Mouse (Mus musculus): ENCODE data around the gene Slc22a4. TPM values are rescaled to one million over a fixed set of nuclear protein-coding genes. Genes with fewer than 3 reads are reported as not detected.

Gene Slc22a4
- polyA plus RNA-seq, 1 experiment from 2014 or later, result 6.2 TPM

GRCm38 (mm10) chr11:54063472-54063775, 35.5 kb upstream of the Slc22a4 start:
- peaks cover 53% of the 10 kb centered on the region for H3K36me3 ChIP-seq (ENCODE audit: inconsistent target)
- no peak overlapping the region for H3K27ac ChIP-seq
- 86% methylated on average over 10 of the region's 10 CpGs for WGBS (ENCODE audit: missing documents)
- peaks cover 29% of the 10 kb centered on the region; the same call in 1 of the 2 replicates for H3K79me2 ChIP-seq (ENCODE audit: inconsistent target)
- H3K4me3 ChIP-seq (ENCODE audit: inconsistent target), result no peak overlapping the region

- Histone ChIP-seq H3K4me3 (ENCODE audit: inconsistent target) (no peak overlapping the region), H3K27ac (no peak overlapping the region), H3K79me2 (ENCODE audit: inconsistent target) (peaks cover 29% of the 10 kb centered on the region; the same call in 1 of the 2 replicates), H3K36me3 (ENCODE audit: inconsistent target) (peaks cover 59% of the 10 kb centered on the region)
- 94% methylated on average over 9 of the region's 9 CpGs for WGBS (ENCODE audit: missing documents)
These were observed 35.0 kb upstream of the Slc22a4 start for GRCm38 (mm10) chr11:54062753-54063471.

GRCm38 (mm10) chr11:54062086-54062752, 34.3 kb upstream of the Slc22a4 start:
- no peak overlapping the region for H3K27ac ChIP-seq

GRCm38 (mm10) chr11:54060316-54060715, 32.4 kb upstream of the Slc22a4 start:
- Histone ChIP-seq H3K79me2 (ENCODE audit: inconsistent target) (peaks cover 5% of the 10 kb centered on the region; the same call in 1 of the 2 replicates), H3K4me3 (ENCODE audit: inconsistent target) (no peak overlapping the region), H3K36me3 (ENCODE audit: inconsistent target) (peaks cover 78% of the 10 kb centered on the region), H3K27ac (no peak overlapping the region)
- WGBS (ENCODE audit: missing documents), result 87% methylated on average over 9 of the region's 9 CpGs

More at GRCm38 (mm10) chr11:54062086-54062752, 34.3 kb upstream of the Slc22a4 start:
- peaks cover 24% of the 10 kb centered on the region; the same call in 1 of the 2 replicates for H3K79me2 ChIP-seq (ENCODE audit: inconsistent target)
- peaks cover 65% of the 10 kb centered on the region for H3K36me3 ChIP-seq (ENCODE audit: inconsistent target)
- 89% methylated on average over 12 of the region's 12 CpGs for WGBS (ENCODE audit: missing documents)
- no peak overlapping the region for H3K4me3 ChIP-seq (ENCODE audit: inconsistent target)

GRCm38 (mm10) chr11:54059526-54059925, 31.6 kb upstream of the Slc22a4 start:
- Histone ChIP-seq H3K4me3 (ENCODE audit: inconsistent target) (no peak overlapping the region), H3K79me2 (ENCODE audit: inconsistent target) (no peaks in the 10 kb centered on the region; the same call in 1 of the 2 replicates), H3K27ac (no peak overlapping the region), H3K36me3 (ENCODE audit: inconsistent target) (peaks cover 86% of the 10 kb centered on the region)
- 91% methylated on average over 1 of the region's 1 CpGs for WGBS (ENCODE audit: missing documents)

GRCm38 (mm10) chr11:54058643-54059042, 30.8 kb upstream of the Slc22a4 start:
- WGBS (ENCODE audit: missing documents), result 82% methylated on average over 6 of the region's 6 CpGs
- Histone ChIP-seq H3K4me3 (ENCODE audit: inconsistent target) (no peak overlapping the region), H3K79me2 (ENCODE audit: inconsistent target) (no peaks in the 10 kb centered on the region; the same call in 1 of the 2 replicates), H3K36me3 (ENCODE audit: inconsistent target) (peaks cover 88% of the 10 kb centered on the region), H3K27ac (no peak overlapping the region)

- H3K79me2 ChIP-seq (ENCODE audit: inconsistent target), result no peaks in the 10 kb centered on the region
- 88% methylated on average over 9 of the region's 10 CpGs for WGBS (ENCODE audit: missing documents)
- H3K27ac ChIP-seq, result no peak overlapping the region
- no peak overlapping the region for H3K4me3 ChIP-seq (ENCODE audit: inconsistent target)
- H3K36me3 ChIP-seq (ENCODE audit: inconsistent target), result peaks cover 88% of the 10 kb centered on the region
These were observed 30.2 kb upstream of the Slc22a4 start for GRCm38 (mm10) chr11:54058056-54058617.

- H3K27ac ChIP-seq, result no peak overlapping the region
- 50% methylated on average over 1 of the region's 2 CpGs for WGBS (ENCODE audit: missing documents)
- H3K36me3 ChIP-seq (ENCODE audit: inconsistent target), result peaks cover 88% of the 10 kb centered on the region
- H3K79me2 ChIP-seq (ENCODE audit: inconsistent target), result no peaks in the 10 kb centered on the region
- H3K4me3 ChIP-seq (ENCODE audit: inconsistent target), result no peak overlapping the region
These were observed 29.5 kb upstream of the Slc22a4 start for GRCm38 (mm10) chr11:54057428-54057827.

- H3K36me3 ChIP-seq (ENCODE audit: inconsistent target), result peaks cover 82% of the 10 kb centered on the region
- 85% methylated on average over 8 of the region's 8 CpGs for WGBS (ENCODE audit: missing documents)
These were observed 28.2 kb upstream of the Slc22a4 start for GRCm38 (mm10) chr11:54056132-54056531.

GRCm38 (mm10) chr11:54054257-54054656, 26.4 kb upstream of the Slc22a4 start:
- Histone ChIP-seq H3K36me3 (ENCODE audit: inconsistent target) (peaks cover 63% of the 10 kb centered on the region; the same call in 1 of the 2 replicates), H3K4me3 (ENCODE audit: inconsistent target) (no peak overlapping the region), H3K79me2 (ENCODE audit: inconsistent target) (no peaks in the 10 kb centered on the region), H3K27ac (no peak overlapping the region)
- 21% methylated on average over 6 of the region's 6 CpGs for WGBS (ENCODE audit: missing documents)

More at GRCm38 (mm10) chr11:54056132-54056531, 28.2 kb upstream of the Slc22a4 start:
- H3K27ac ChIP-seq, result no peak overlapping the region
- no peak overlapping the region for H3K4me3 ChIP-seq (ENCODE audit: inconsistent target)
- H3K79me2 ChIP-seq (ENCODE audit: inconsistent target), result no peaks in the 10 kb centered on the region

- Histone ChIP-seq H3K79me2 (ENCODE audit: inconsistent target) (no peaks in the 10 kb centered on the region), H3K4me3 (ENCODE audit: inconsistent target) (no peak overlapping the region), H3K36me3 (ENCODE audit: inconsistent target) (peaks cover 52% of the 10 kb centered on the region; the same call in 1 of the 2 replicates), H3K27ac (no peak overlapping the region)
- 65% methylated on average over 7 of the region's 7 CpGs for WGBS (ENCODE audit: missing documents)
These were observed 25.2 kb upstream of the Slc22a4 start for GRCm38 (mm10) chr11:54053090-54053489.

GRCm38 (mm10) chr11:54052128-54052527, 24.2 kb upstream of the Slc22a4 start:
- peaks cover 43% of the 10 kb centered on the region; the same call in 1 of the 2 replicates for H3K36me3 ChIP-seq (ENCODE audit: inconsistent target)
- H3K27ac ChIP-seq, result no peak overlapping the region
- H3K4me3 ChIP-seq (ENCODE audit: inconsistent target), result no peak overlapping the region
- 95% methylated on average over 4 of the region's 5 CpGs for WGBS (ENCODE audit: missing documents)
- no peaks in the 10 kb centered on the region for H3K79me2 ChIP-seq (ENCODE audit: inconsistent target)

GRCm38 (mm10) chr11:54051161-54051560, 23.3 kb upstream of the Slc22a4 start:
- Histone ChIP-seq H3K27ac (no peak overlapping the region), H3K79me2 (ENCODE audit: inconsistent target) (no peaks in the 10 kb centered on the region), H3K36me3 (ENCODE audit: inconsistent target) (peaks cover 39% of the 10 kb centered on the region; the same call in 1 of the 2 replicates), H3K4me3 (ENCODE audit: inconsistent target) (no peak overlapping the region)
- 91% methylated on average over 7 of the region's 7 CpGs for WGBS (ENCODE audit: missing documents)

GRCm38 (mm10) chr11:54050205-54050604, 22.3 kb upstream of the Slc22a4 start:
- WGBS (ENCODE audit: missing documents), result 94% methylated on average over 2 of the region's 2 CpGs
- H3K36me3 ChIP-seq (ENCODE audit: inconsistent target), result peaks cover 29% of the 10 kb centered on the region; the same call in 1 of the 2 replicates
- H3K27ac ChIP-seq, result no peak overlapping the region
- no peak overlapping the region for H3K4me3 ChIP-seq (ENCODE audit: inconsistent target)
- H3K79me2 ChIP-seq (ENCODE audit: inconsistent target), result no peaks in the 10 kb centered on the region

GRCm38 (mm10) chr11:54040676-54041075, 12.8 kb upstream of the Slc22a4 start:
- Histone ChIP-seq H3K79me2 (ENCODE audit: inconsistent target) (no peaks in the 10 kb centered on the region), H3K27ac (no peak overlapping the region), H3K4me3 (ENCODE audit: inconsistent target) (no peak overlapping the region), H3K36me3 (ENCODE audit: inconsistent target) (no peaks in the 10 kb centered on the region)
- 96% methylated on average over 6 of the region's 6 CpGs for WGBS (ENCODE audit: missing documents)

Data from macrophage (primary cell).